Mouse (Mus musculus): Measurements from ENCODE around the gene Sla2. TPM values are rescaled to one million over a fixed set of nuclear protein-coding genes. Genes with fewer than 3 reads are reported as not detected.

Sla2 gene
- polyA plus RNA-seq (2017; shearing (Covaris generic)) = 62.0 TPM

GRCm38 (mm10) chr2:156887017-156887416 is at the start of gene Sla2:
Gene Sla2 (minus strand): TSS chr2:156887192.

GRCm38 (mm10) chr2:156862772-156863486 is 24.1 kb downstream of the Sla2 start, which contains the start of gene Rab5if:
Gene Rab5if (plus strand): TSS chr2:156863128.

GRCm38 (mm10) chr2:156857835-156858234 is 29.2 kb downstream of the Sla2 start, which contains the start of gene 4930518I15Rik:
Gene 4930518I15Rik (minus strand): TSS chr2:156857946.

GRCm38 (mm10) chr2:156839319-156840191 is 47.4 kb downstream of the Sla2 start, which contains the start of gene Tgif2:
Gene Tgif2 (plus strand): TSS chr2:156840007.

Other genes starting within 250 kb of the Sla2 start
- gene Myl9, start 111.8 kb downstream of the Sla2 start, polyA plus RNA-seq (2017; shearing (Covaris generic)) = 1.9 TPM
- 92.8 TPM for gene Tgif2, start 47.2 kb downstream of the Sla2 start, polyA plus RNA-seq (2017; shearing (Covaris generic))
- 3.2 TPM for gene 4930518I15Rik, start 29.2 kb downstream of the Sla2 start, polyA plus RNA-seq (2017; shearing (Covaris generic))
- 93.0 TPM for gene Rab5if, start 24.1 kb downstream of the Sla2 start, polyA plus RNA-seq (2017; shearing (Covaris generic))
- gene Ndrg3, start 104.9 kb upstream of the Sla2 start, polyA plus RNA-seq (2017; shearing (Covaris generic)) = 51.7 TPM
- 20.3 TPM for gene Dsn1, start 120.0 kb upstream of the Sla2 start, polyA plus RNA-seq (2017; shearing (Covaris generic))
- gene Soga1, start 192.1 kb upstream of the Sla2 start, polyA plus RNA-seq (2017; shearing (Covaris generic)) = 0.39 TPM
- not detected for gene Tldc2, start 199.9 kb upstream of the Sla2 start, polyA plus RNA-seq (2017; shearing (Covaris generic))
- 289 TPM for gene Samhd1, start 248.1 kb upstream of the Sla2 start, polyA plus RNA-seq (2017; shearing (Covaris generic))

Data from effector memory CD4-positive, alpha-beta T cell, adult 7 months (primary cell).